20 mouse cellular contexts compared by ENCODE assay signal in genomic region chr6:117871034-117871433, GRCm38 (mm10). TPM values are rescaled to one million over a fixed set of nuclear protein-coding genes. Genes with fewer than 3 reads are reported as not detected.
A peak's percentile ranks its signal among the peaks of the same experiment; 100 is the strongest.
DNase-seq lines count a peak whose midpoint lies in the region; ATAC-seq and TF ChIP-seq lines count a peak whose summit lies in the region.
"Had no signal": no experiment of that assay in that cellular context is flagged by ENCODE, and none has a peak within 500 bp of the region (broad histone marks: within the 10 kb centered on the region; RNA-seq: fewer than 3 reads in every experiment).

No protein-coding gene starts in this region.

- in situ Hi-C loops in ES-E14 (cut with MboI; ENCODE audit: low sequenced_read_pairs in 2 of 2, unreplicated experiment in 2 of 2), result no loop called here

- no peak for TF ChIP-seq CTCF in testis, adult 2 months (IDR thresholded peaks at IDR 0.05; ENCODE audit: control insufficient read depth, insufficient read depth, insufficient replicate concordance, low read depth, low read length)

- no peak for DNase-seq in testis, postnatal 10 days (ENCODE audit: low spot score)
- no peak for DNase-seq in ES-E14 (ENCODE audit: low read depth, low spot score)
- no peak for DNase-seq in liver, embryonic 13.5 days
- DNase-seq in hindbrain, embryonic 14.5 days (ENCODE audit: low spot score), result no peak
- DNase-seq in heart, adult 18-20 months, result no peak
- no peak for DNase-seq in neural tube, embryonic 10.5 days (ENCODE audit: extremely low spot score, low spot score)
- DNase-seq: adrenal gland, postnatal 10 days; cerebellum, adult 11 months; cerebellum, adult 8-10 months; cerebellum, postnatal 14 days; embryo, embryonic 11 days; forebrain, postnatal 0 days; gastrocnemius, postnatal 14 days; heart, postnatal 36 days had no signal

- peak overlapping the region; percentile 79 for H3K9ac ChIP-seq in ES-E14 (ENCODE audit: insufficient read depth, low read depth, low read length, poor library complexity, severe bottlenecking)
- 0 out of 2 replicates have a peak overlapping the region, but pooled peaks have one; percentile 31 for H3K9ac ChIP-seq in liver, embryonic 13.5 days
- no peak overlapping the region for H3K9ac ChIP-seq in hindbrain, embryonic 14.5 days
- H3K9ac ChIP-seq: embryonic facial prominence, embryonic 15.5 days; forebrain, embryonic 13.5 days; forebrain, postnatal 0 days; heart, embryonic 13.5 days had no signal

- no peaks in the 10 kb centered on the region for H3K36me3 ChIP-seq in testis, adult 2 months (ENCODE audit: control insufficient read depth, insufficient read depth, low read length)
- no peaks in the 10 kb centered on the region for H3K36me3 ChIP-seq in ES-E14 (ENCODE audit: control insufficient read depth, insufficient read depth, low read length, poor library complexity, severe bottlenecking)
- H3K36me3 ChIP-seq in liver, embryonic 13.5 days, result no peaks in the 10 kb centered on the region
- H3K36me3 ChIP-seq in hindbrain, embryonic 14.5 days (replicated peaks; ENCODE audit: control insufficient read depth, insufficient read depth), result peaks cover 4% of the 10 kb centered on the region; the same call in 1 of the 2 replicates
- H3K36me3 ChIP-seq: heart, embryonic 13.5 days had no signal

- no peak for ATAC-seq in liver, embryonic 13.5 days (ENCODE audit: low read depth)
- ATAC-seq in hindbrain, embryonic 14.5 days (ENCODE audit: low FRiP score), result no peak
- ATAC-seq: forebrain, embryonic 13.5 days; forebrain, postnatal 0 days; hindbrain, embryonic 16.5 days; inflammation-experienced regulatory T-cells, adult 6 months had no signal

- H3K4me2 ChIP-seq in liver, embryonic 13.5 days, result peak overlapping the region; percentile 25; the same call in 1 of the 2 replicates
- H3K4me2 ChIP-seq in hindbrain, embryonic 14.5 days (replicated peaks), result no peak overlapping the region
- H3K4me2 ChIP-seq: embryonic facial prominence, embryonic 15.5 days; forebrain, embryonic 13.5 days; heart, embryonic 13.5 days had no signal

- TF ChIP-seq POLR2A in testis, adult 2 months (IDR thresholded peaks at IDR 0.05; ENCODE audit: control insufficient read depth, low read depth, low read length), result no peak

- no peaks in the 10 kb centered on the region for H3K9me3 ChIP-seq in ES-E14 (ENCODE audit: control insufficient read depth, insufficient read depth, low read depth, low read length)
- no peaks in the 10 kb centered on the region for H3K9me3 ChIP-seq in liver, embryonic 13.5 days (replicated peaks)
- H3K9me3 ChIP-seq in hindbrain, embryonic 14.5 days (ENCODE audit: control insufficient read depth, low read length), result no peaks in the 10 kb centered on the region
- H3K9me3 ChIP-seq: embryonic facial prominence, embryonic 15.5 days; forebrain, embryonic 13.5 days; heart, embryonic 13.5 days had no signal

- H3K4me1 ChIP-seq in testis, adult 2 months (ENCODE audit: control insufficient read depth, insufficient read depth, low read length), result no peaks in the 10 kb centered on the region; the same call in 1 of the 2 replicates
- peaks cover 0 to 3% of the 10 kb centered on the region in 2 experiments; a peak in 1 of 4 replicates for H3K4me1 ChIP-seq in ES-E14 (ENCODE audit: control insufficient read depth in 2 of 2, insufficient read depth in 2 of 2, low read length in 2 of 2, poor library complexity in 1 of 2)
- peaks cover 14% of the 10 kb centered on the region for H3K4me1 ChIP-seq in liver, embryonic 13.5 days (replicated peaks)
- H3K4me1 ChIP-seq in hindbrain, embryonic 14.5 days (replicated peaks; ENCODE audit: control insufficient read depth, insufficient read depth, low read length), result no peaks in the 10 kb centered on the region
- H3K4me1 ChIP-seq: embryonic facial prominence, embryonic 15.5 days; forebrain, embryonic 13.5 days; heart, embryonic 13.5 days had no signal

- no peak overlapping the region for H3K27ac ChIP-seq in testis, adult 2 months (ENCODE audit: control insufficient read depth, insufficient read depth, low read depth, low read length)
- no peak overlapping the region for H3K27ac ChIP-seq in ES-E14 (ENCODE audit: insufficient read depth, low read depth, low read length, poor library complexity, severe bottlenecking)
- H3K27ac ChIP-seq in liver, embryonic 13.5 days, result no peak overlapping the region
- no peak overlapping the region for H3K27ac ChIP-seq in hindbrain, embryonic 14.5 days
- H3K27ac ChIP-seq: embryonic facial prominence, embryonic 15.5 days; forebrain, embryonic 13.5 days; heart, embryonic 13.5 days had no signal

- H3K27me3 ChIP-seq in testis, adult 2 months (ENCODE audit: control insufficient read depth, insufficient read depth, low read length), result no peaks in the 10 kb centered on the region
- H3K27me3 ChIP-seq in liver, embryonic 13.5 days, result no peaks in the 10 kb centered on the region
- H3K27me3 ChIP-seq in hindbrain, embryonic 14.5 days (ENCODE audit: control insufficient read depth, insufficient read depth, low read length), result no peaks in the 10 kb centered on the region
- H3K27me3 ChIP-seq: embryonic facial prominence, embryonic 15.5 days had no signal

- H3K4me3 ChIP-seq in testis, adult 2 months (ENCODE audit: control insufficient read depth, low read depth, low read length), result peak overlapping the region; percentile 66
- peak overlapping the region; percentile 53 to 58 for H3K4me3 ChIP-seq in ES-E14 (ENCODE audit: insufficient read depth in 1 of 2, low read depth in 1 of 2, low read length in 2 of 2, poor library complexity in 1 of 2, severe bottlenecking in 1 of 2)
- 0 out of 2 replicates have a peak overlapping the region, but pooled peaks have one; percentile 6 for H3K4me3 ChIP-seq in liver, embryonic 13.5 days (replicated peaks)
- H3K4me3 ChIP-seq in hindbrain, embryonic 14.5 days (replicated peaks; ENCODE audit: low read length), result no peak overlapping the region
- H3K4me3 ChIP-seq: embryonic facial prominence, embryonic 15.5 days; forebrain, embryonic 13.5 days; heart, embryonic 13.5 days had no signal

- 70% methylated on average over 14 of the region's 14 CpGs for WGBS in liver, embryonic 13.5 days (ENCODE audit: insufficient replicate concordance)
- WGBS in hindbrain, embryonic 14.5 days, result 85% methylated on average over 14 of the region's 14 CpGs

TF ChIP-seq in ES-E14, 5 proteins besides CTCF, POLR2A, EP300 and RAD21:
- peak; percentile 91 for TF ChIP-seq MAFK (IDR thresholded peaks at IDR 0.05; ENCODE audit: insufficient read depth, low read depth, low read length)
- TF ChIP-seq ZNF384 (IDR thresholded peaks at IDR 0.05; ENCODE audit: low read depth, low read length), result no peak

RNA-seq across cellular contexts. Expression of gene Zfp239, which starts 9.1 kb away (rescaled TPM):
- polyA plus RNA-seq in testis, adult 2 months (2012; rRNA removed), result 4.6 TPM in 2 replicates
- total RNA-seq in ES-E14 (2012; rRNA removed), result 9.1 and 10.2 TPM in 2 replicates
- polyA plus RNA-seq in liver, embryonic 13.5 days (2015; fragmentation: Nextera tagmentation; extraction: Ambion mirVana), result 3.0 and 4.1 TPM in 2 replicates
- polyA plus RNA-seq in hindbrain, embryonic 14.5 days (2014; fragmentation: Nextera tagmentation; extraction: Ambion mirVana), result 12.8 and 14.8 TPM in 2 replicates
- under 1 TPM; 0.17 to 0.18 TPM for total RNA-seq in heart, adult 18-20 months (2021)

RNA-seq across cellular contexts. Expression of gene Hnrnpf, which starts 29.1 kb away (rescaled TPM):
- polyA plus RNA-seq in testis, adult 2 months (2012; rRNA removed), result 286 and 325 TPM in 2 replicates
- total RNA-seq in ES-E14 (2012; rRNA removed), result 450 and 669 TPM in 2 replicates
- 594 and 691 TPM in 2 replicates for polyA plus RNA-seq in liver, embryonic 13.5 days (2015; fragmentation: Nextera tagmentation; extraction: Ambion mirVana)
- 254 and 284 TPM in 2 replicates for polyA plus RNA-seq in hindbrain, embryonic 14.5 days (2014; fragmentation: Nextera tagmentation; extraction: Ambion mirVana)
- 100 to 1,000 TPM; 193 to 194 TPM for total RNA-seq in heart, adult 18-20 months (2021)

RNA-seq across cellular contexts. Expression of gene Zfp637, which starts 30.1 kb away (rescaled TPM):
- 6.0 and 8.6 TPM in 2 replicates for polyA plus RNA-seq in testis, adult 2 months (2012; rRNA removed)
- 7.8 and 14.3 TPM in 2 replicates for total RNA-seq in ES-E14 (2012; rRNA removed)
- polyA plus RNA-seq in liver, embryonic 13.5 days (2015; fragmentation: Nextera tagmentation; extraction: Ambion mirVana), result 38.8 and 39.8 TPM in 2 replicates
- polyA plus RNA-seq in hindbrain, embryonic 14.5 days (2014; fragmentation: Nextera tagmentation; extraction: Ambion mirVana), result 136 and 145 TPM in 2 replicates
- 10 to 100 TPM; 33.5 to 35.4 TPM for total RNA-seq in heart, adult 18-20 months (2021)
